Mouse (Mus musculus) heart, embryonic 13.5 days (tissue): ENCODE results near the gene Plekha8. TPM values are rescaled to one million over a fixed set of nuclear protein-coding genes. Genes with fewer than 3 reads are reported as not detected.

Experiments used
- ATAC-seq: fragments of 200-750 bp; cut with Nextera tagmentation; 2 replicates; pipeline ENCODE4 v1.8.0; 2017; ENCODE audit warnings: moderate TSS enrichment; ENCODE audit not compliant: insufficient number of reproducible peaks, low FRiP score, low TSS enrichment; ENCODE audit errors: extremely low read depth
- H3K27ac ChIP-seq: fragments of 300-500 bp; sonication (generic); replicated peaks from 2 replicates; pipeline ENCODE4 v1.5.1; 2015; ENCODE audit warnings: moderate library complexity, mild to moderate bottlenecking, inconsistent platforms
- H3K27me3 ChIP-seq: fragments of 300-500 bp; sonication (generic); replicated peaks from 2 replicates; pipeline ENCODE4 v1.6.1; 2015; ENCODE audit warnings: mild to moderate bottlenecking, inconsistent platforms
- H3K36me3 ChIP-seq: fragments of 300-500 bp; sonication (generic); 2 replicates; pipeline ENCODE4 v1.6.1; 2015; ENCODE audit warnings: mild to moderate bottlenecking, inconsistent platforms
- H3K4me1 ChIP-seq: fragments of 300-500 bp; sonication (generic); 2 replicates; pipeline ENCODE4 v1.6.1; 2015; ENCODE audit warnings: inconsistent platforms
- H3K4me2 ChIP-seq: fragments of 300-500 bp; sonication (generic); 2 replicates; pipeline ENCODE4 v1.6.1; 2015; ENCODE audit warnings: inconsistent platforms, mild to moderate bottlenecking, moderate library complexity
- H3K4me3 ChIP-seq: fragments of 300-500 bp; sonication (generic); 2 replicates; pipeline ENCODE4 v1.5.1; 2015; ENCODE audit warnings: moderate library complexity, mild to moderate bottlenecking, inconsistent platforms
- H3K9ac ChIP-seq: fragments of 300-500 bp; sonication (generic); 2 replicates; pipeline ENCODE4 v1.6.1; 2015; ENCODE audit warnings: inconsistent platforms, mild to moderate bottlenecking, moderate library complexity
- H3K9me3 ChIP-seq: fragments of 300-500 bp; sonication (generic); 2 replicates; pipeline ENCODE4 v1.6.1; 2016; ENCODE audit warnings: inconsistent platforms
- WGBS: fragments of 180-500 bp; shearing (Covaris S2); methylation state at CpG from one replicate; pipeline ENCODE4 v1.1.7; 2015; ENCODE audit warnings: mixed read lengths; 5-methylcytosine and 5-hydroxymethylcytosine counted together
- polyA plus RNA-seq: library from polyadenylated mRNA; unstranded; fragments of >200 nt; fragmentation: Nextera tagmentation; extraction: Ambion mirVana; gene quantifications from 2 replicates; pipeline ENCODE4 v1.2.1, GENCODE M21; 2015

The Plekha8 gene
- polyA plus RNA-seq, 1 experiment from 2014 or later, result 7.5 TPM

DNA sequence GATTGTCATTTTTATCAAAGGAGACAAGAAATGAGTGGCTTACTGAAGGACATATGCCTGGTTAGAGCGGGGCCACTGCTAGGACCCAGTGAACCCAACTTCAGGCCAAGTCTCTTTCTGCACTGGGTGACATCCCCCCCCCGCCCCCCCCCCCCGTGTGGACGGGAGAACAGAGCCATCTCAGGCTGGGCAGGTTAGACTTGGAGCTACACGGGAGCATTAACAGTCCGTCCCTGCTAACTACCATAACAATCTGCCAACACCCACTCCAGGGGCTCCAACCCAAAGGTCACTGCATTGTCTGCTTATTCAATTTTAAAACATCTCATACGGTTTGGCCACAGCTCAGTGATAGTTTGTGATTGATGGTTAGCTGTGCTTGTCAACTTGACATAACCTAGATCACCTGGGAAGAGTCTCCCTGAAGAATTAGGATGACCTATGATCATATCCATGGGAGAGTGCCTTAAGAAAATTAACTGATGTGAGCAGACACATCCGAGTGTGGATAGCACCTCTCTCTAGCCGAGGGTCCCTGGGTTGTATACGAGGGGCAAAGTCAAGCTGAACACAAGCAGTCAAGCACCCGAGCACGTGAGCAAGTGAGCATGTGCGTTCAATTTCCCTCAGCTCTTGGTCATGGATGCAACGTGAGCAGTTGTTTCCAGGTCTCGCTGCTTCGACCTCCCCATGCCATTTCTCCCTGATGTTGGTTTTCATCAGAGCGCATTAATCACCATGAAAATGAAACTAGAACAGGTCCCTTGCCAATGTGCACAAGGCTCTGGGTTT lies 32.7 kb upstream of the Plekha8 start:
- Histone ChIP-seq H3K9me3 (0 out of 2 replicates have a peak, but pooled peaks cover 4% of the 10 kb centered on the region), H3K4me1 (peaks cover 27% of the 10 kb centered on the region), H3K27me3 (peaks cover 20% of the 10 kb centered on the region), H3K9ac (no peak overlapping the region), H3K4me3 (no peak overlapping the region), H3K36me3 (no peaks in the 10 kb centered on the region), H3K4me2 (no peak overlapping the region), H3K27ac (no peak overlapping the region)
- 64% methylated on average over 16 of the region's 17 CpGs for WGBS
- no peak for ATAC-seq

DNA sequence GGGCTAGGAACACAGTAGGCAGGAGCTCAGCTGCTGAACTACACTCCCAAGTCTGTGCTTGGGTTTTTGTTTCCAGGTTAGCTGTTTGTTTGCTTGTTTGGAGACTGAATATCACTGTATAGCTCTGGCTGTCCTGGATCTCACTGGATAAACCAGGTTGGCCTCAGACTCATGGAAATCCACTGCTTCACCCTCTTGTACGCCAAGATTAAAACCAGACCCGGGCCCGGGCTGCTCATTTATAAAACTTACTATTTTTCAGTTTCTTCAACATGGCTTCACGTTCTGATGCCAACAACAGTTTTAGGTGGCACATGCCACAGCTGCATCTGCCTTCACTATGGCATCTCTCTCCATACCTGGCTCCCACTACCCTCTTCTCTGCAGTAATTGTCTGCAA lies 31.4 kb upstream of the Plekha8 start:
- Histone ChIP-seq H3K36me3 (no peaks in the 10 kb centered on the region), H3K4me2 (no peak overlapping the region), H3K4me3 (no peak overlapping the region), H3K9ac (no peak overlapping the region), H3K27me3 (peaks cover 20% of the 10 kb centered on the region), H3K9me3 (no peaks in the 10 kb centered on the region), H3K27ac (no peak overlapping the region), H3K4me1 (peaks cover 27% of the 10 kb centered on the region)
- WGBS, result 86% methylated on average over 4 of the region's 4 CpGs
- ATAC-seq, result no peak

DNA sequence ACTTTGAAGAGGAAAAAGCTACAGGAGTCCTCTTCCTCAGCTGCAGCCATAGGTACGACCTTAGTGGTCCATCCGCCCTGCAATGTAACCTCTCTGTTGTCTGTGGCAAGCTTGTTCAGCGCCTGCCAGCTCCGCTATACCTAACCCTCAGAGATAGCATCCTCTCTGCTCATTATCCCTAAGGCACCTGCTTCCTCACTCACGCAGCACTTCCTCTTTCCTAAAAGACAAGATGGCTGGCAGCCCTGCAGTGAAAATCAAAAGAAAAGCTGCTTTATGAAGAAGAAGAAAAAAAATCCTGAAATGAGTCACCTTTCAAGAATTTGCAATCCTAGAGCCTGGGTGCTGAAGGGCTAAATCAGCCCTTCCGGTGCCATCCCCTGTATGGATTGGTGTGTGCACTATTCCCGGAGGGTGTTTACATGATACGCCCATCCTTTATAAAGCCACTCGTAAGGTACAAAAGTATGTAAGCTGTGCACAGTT lies 30.4 kb upstream of the Plekha8 start:
- ATAC-seq, result no peak
- WGBS, result 66% methylated on average over 9 of the region's 9 CpGs
- Histone ChIP-seq H3K36me3 (no peaks in the 10 kb centered on the region), H3K4me3 (peak overlapping the region; percentile 69; the same call in 1 of the 2 replicates), H3K4me2 (peak overlapping the region; percentile 97), H3K4me1 (peaks cover 27% of the 10 kb centered on the region), H3K9ac (no peak overlapping the region), H3K27me3 (peaks cover 20% of the 10 kb centered on the region), H3K9me3 (no peaks in the 10 kb centered on the region), H3K27ac (peak overlapping the region; percentile 45; the same call in 1 of the 2 replicates)

DNA sequence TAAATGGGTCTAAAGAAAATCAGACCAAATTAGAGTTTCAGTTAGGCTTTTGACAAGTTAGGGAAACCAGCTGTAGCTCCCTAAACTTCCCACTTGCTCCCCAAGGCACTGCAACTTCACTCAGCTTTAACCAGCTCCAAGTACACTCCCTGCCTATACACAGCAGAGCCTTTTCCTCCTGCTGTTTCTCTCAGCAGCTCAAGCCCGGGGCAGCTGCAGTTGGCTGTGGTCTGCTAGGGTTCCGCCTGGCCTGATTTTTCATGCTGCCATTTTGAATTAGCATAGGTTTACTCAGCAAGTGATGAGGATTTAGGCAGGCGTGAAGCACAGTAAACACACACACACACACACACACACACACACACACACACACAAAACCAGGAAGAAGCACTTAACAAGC lies 29.9 kb upstream of the Plekha8 start:
- Histone ChIP-seq H3K9ac (no peak overlapping the region), H3K4me3 (peak overlapping the region; percentile 69), H3K9me3 (no peaks in the 10 kb centered on the region), H3K36me3 (no peaks in the 10 kb centered on the region), H3K27me3 (peaks cover 20% of the 10 kb centered on the region), H3K4me2 (peak overlapping the region; percentile 97), H3K27ac (peak overlapping the region; percentile 45; the same call in 1 of the 2 replicates), H3K4me1 (peaks cover 27% of the 10 kb centered on the region)
- 34% methylated on average over 3 of the region's 3 CpGs for WGBS
- no peak for ATAC-seq

DNA sequence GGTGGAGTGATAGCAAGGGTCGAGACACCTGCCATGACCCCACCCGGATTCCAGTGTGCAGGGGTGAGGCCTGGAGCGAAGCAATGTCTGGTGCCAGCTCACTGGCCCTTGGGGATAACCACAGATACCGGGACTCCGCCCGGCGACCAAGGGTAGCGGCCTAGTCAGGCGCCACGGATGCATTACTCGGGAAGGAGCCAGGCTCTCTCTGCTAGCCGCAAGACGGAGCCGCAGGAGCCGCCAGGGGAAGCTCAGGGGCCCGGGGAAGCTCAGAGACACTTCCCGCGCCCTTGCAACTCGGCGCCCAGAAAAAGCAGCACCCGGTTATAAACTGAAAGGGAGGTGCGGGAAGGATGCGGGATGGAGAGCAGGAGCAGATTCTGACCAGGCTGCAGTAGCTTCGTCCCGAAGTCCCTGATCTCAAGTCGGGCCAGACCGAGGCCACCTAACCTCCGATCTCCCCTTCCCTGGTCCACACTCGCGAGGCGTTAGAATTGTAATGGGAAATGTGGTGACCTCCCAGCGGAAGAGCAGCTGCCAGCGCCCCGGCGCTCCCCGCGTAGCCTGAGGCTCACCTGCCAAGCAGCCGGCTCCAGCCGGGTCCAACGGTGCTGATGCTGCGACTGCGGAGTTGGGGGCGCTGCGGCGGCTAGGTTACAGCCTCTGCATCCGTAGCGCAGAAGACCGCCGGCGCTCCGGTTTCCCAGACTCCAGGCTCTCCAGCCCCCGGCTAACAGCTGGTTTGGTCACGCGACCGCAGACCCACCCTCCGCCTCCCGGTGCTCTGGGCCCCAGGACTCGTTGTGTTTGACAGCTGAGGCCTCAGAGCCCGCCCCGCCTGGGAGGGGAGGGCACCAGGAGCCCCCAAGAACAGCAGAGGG lies 29.0 kb upstream of the Plekha8 start, which contains the start of gene Scrn1:
Scrn1 (minus strand) TSS at position 825 of the 881 bp plus-strand sequence.
- H3K27me3 ChIP-seq, result peaks cover 20% of the 10 kb centered on the region
- no peaks in the 10 kb centered on the region for H3K9me3 ChIP-seq
- H3K27ac ChIP-seq, result peak within 1 kb of the TSS; percentile 48
- H3K4me3 ChIP-seq, result peak within 1 kb of the TSS; percentile 69
- WGBS, result 1% methylated on average over 60 of the region's 60 CpGs
- H3K9ac ChIP-seq, result peak within 1 kb of the TSS; percentile 83
- H3K36me3 ChIP-seq, result no peaks in the 10 kb centered on the region
- H3K4me1 ChIP-seq, result peaks cover 27% of the 10 kb centered on the region
- H3K4me2 ChIP-seq, result peak within 1 kb of the TSS; percentile 97
- 0 out of 2 replicates have a peak, but pooled peaks have one; percentile 19 for ATAC-seq

DNA sequence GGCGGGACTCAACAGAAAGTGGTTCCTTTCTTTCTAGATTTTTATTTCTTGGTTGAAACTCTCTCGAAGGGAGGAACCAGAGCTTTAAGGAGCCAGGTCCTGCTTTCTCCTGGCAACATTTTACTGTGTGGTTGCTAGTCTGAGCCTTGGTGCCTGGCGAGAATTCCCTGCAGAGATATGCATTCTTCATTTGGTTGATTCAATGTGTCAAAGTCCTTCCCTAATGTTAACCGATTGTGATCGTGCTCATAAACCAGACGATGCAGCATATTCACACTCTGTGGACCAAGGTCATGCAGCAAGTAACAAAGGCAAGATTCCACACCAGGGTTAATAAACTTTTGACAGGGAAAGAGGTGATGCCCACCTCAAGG lies 28.4 kb upstream of the Plekha8 start:
- Histone ChIP-seq H3K36me3 (no peaks in the 10 kb centered on the region), H3K4me1 (peaks cover 27% of the 10 kb centered on the region), H3K27me3 (peaks cover 20% of the 10 kb centered on the region), H3K4me2 (peak overlapping the region; percentile 97), H3K9ac (peak overlapping the region; percentile 83), H3K9me3 (no peaks in the 10 kb centered on the region), H3K27ac (0 out of 2 replicates have a peak overlapping the region, but pooled peaks have one; percentile 24), H3K4me3 (peak overlapping the region; percentile 69)
- WGBS, result 13% methylated on average over 6 of the region's 6 CpGs
- no peak for ATAC-seq

DNA sequence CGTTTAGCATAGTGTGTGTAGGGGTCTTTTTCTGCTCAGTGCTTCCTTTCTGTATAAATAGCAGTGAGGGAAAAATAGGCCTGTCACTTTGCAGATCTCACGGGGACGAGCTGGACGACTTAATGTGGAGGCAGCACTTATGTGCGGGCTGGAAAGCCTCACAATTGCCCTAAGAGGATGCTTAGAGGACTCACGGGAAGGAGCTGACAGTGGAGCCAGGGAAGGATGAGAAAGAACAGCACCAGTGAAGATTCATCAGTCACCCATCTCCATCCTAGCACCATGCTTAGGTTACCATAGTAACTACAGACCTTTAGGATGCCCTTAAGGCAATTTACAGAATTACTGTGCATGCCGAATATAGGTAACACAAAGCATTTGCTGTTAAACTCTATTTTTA lies 25.1 kb upstream of the Plekha8 start:
- no peak overlapping the region for H3K4me2 ChIP-seq
- H3K9ac ChIP-seq, result no peak overlapping the region
- H3K36me3 ChIP-seq, result no peaks in the 10 kb centered on the region
- peaks cover 21% of the 10 kb centered on the region for H3K4me1 ChIP-seq
- 30% methylated on average over 7 of the region's 7 CpGs for WGBS
- ATAC-seq, result no peak
- H3K4me3 ChIP-seq, result no peak overlapping the region
- H3K27me3 ChIP-seq, result peaks cover 12% of the 10 kb centered on the region; the same call in 1 of the 2 replicates
- no peak overlapping the region for H3K27ac ChIP-seq
- H3K9me3 ChIP-seq, result no peaks in the 10 kb centered on the region

DNA sequence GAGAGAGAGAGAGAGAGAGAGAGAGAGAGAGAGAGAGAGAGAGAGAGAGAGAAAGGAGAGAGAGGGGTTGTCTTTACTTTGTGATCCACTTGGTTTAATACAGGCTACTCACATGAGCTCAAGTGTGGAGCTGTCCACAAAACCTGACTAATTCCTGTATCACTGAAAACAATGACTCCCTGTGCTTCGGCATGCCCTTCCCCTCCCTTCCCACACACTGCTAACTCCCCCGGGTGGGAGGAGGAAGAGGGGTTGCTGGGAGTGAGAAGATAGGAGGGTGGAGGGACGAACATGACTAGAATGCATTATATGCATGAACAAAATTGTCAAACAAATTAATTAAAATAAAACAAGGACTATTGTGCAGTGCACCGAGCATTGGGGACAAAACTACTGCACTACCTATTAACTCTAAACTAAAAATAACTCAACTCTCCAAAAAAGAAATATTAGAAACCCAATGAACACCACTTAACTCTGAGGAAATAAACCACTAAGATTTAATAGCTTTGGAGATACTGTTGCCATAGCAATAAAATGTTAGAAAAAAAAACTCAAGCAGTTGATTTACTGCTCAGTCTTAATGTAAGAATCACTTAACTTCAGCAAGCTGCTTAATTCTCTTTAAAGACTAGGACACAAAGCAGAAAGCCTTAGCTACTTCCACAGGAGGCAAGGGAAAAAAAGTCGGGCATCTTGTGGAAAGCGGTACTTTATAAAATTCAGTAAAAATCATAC lies 21.5 kb upstream of the Plekha8 start:
- H3K9me3 ChIP-seq, result no peaks in the 10 kb centered on the region
- H3K27ac ChIP-seq, result no peak overlapping the region
- H3K9ac ChIP-seq, result no peak overlapping the region
- WGBS, result 36% methylated on average over 6 of the region's 6 CpGs
- peaks cover 9% of the 10 kb centered on the region; the same call in 1 of the 2 replicates for H3K36me3 ChIP-seq
- H3K4me2 ChIP-seq, result 0 out of 2 replicates have a peak overlapping the region, but pooled peaks have one; percentile 6
- no peaks in the 10 kb centered on the region for H3K27me3 ChIP-seq
- ATAC-seq, result no peak
- no peak overlapping the region for H3K4me3 ChIP-seq
- H3K4me1 ChIP-seq, result peaks cover 8% of the 10 kb centered on the region

DNA sequence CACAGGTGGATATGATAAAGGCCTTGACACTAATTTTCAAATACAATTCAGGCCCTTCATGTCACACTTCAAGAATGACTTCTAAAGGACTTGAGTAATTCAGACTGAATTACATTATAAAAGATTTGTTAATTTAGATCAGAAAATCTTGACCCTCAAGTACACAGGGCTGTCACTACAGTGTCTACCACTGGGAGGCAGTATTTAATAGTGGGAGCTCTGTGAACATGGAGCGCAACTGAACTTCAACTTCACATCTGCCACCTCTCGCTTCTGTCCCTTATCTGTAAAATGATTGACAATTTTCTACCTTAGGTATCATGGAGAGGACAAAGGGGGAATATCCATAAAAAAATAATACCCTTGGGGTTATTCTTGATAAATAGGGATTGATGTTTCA lies 8.7 kb upstream of the Plekha8 start:
- H3K4me2 ChIP-seq, result no peak overlapping the region
- H3K36me3 ChIP-seq, result peaks cover 34% of the 10 kb centered on the region
- H3K9me3 ChIP-seq, result no peaks in the 10 kb centered on the region
- H3K4me3 ChIP-seq, result no peak overlapping the region
- no peaks in the 10 kb centered on the region for H3K27me3 ChIP-seq
- no peak overlapping the region for H3K9ac ChIP-seq
- 14% methylated on average over 2 of the region's 2 CpGs for WGBS
- H3K4me1 ChIP-seq, result peaks cover 7% of the 10 kb centered on the region
- no peak overlapping the region for H3K27ac ChIP-seq
- no peak for ATAC-seq

DNA sequence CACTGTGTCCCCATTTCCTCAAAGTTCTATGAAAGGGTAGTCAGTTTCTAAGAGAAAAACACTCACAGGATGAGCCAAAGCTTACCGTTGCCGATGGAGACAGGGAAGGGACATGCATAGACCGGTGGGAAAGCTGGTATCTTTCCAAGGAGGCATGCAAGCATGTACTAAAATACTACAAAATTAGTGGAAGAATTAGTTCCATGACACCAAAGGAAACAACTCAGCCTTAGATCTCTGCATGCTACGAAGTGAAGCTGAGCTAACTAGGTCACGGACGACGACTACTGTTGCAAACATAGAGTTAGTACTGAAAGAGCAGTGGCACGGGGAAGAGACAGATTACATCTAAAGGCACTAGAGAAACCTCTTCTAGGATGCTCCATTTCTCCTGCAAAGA lies 8.0 kb upstream of the Plekha8 start:
- no peak for ATAC-seq
- WGBS, result 84% methylated on average over 8 of the region's 8 CpGs
- Histone ChIP-seq H3K4me3 (no peak overlapping the region), H3K9me3 (no peaks in the 10 kb centered on the region), H3K27me3 (no peaks in the 10 kb centered on the region), H3K4me2 (no peak overlapping the region), H3K4me1 (peaks cover 14% of the 10 kb centered on the region), H3K27ac (no peak overlapping the region), H3K36me3 (peaks cover 34% of the 10 kb centered on the region), H3K9ac (no peak overlapping the region)
